Mouse (Mus musculus) embryonic facial prominence, embryonic 11.5 days (tissue): ENCODE results near the gene Sdk1. TPM values are rescaled to one million over a fixed set of nuclear protein-coding genes. Genes with fewer than 3 reads are reported as not detected.

Experiments
- ATAC-seq: fragments of 200-750 bp; cut with Nextera tagmentation; replicated peaks from 2 replicates; pipeline ENCODE4 v1.8.0; 2017; ENCODE audit warnings: low read depth; ENCODE audit not compliant: insufficient number of reproducible peaks, low FRiP score, low TSS enrichment
- DNase-seq: peaks from one replicate; pipeline ENCODE4 v3.0.0-alpha.2; 2015; ENCODE audit warnings: low spot score
- H3K27ac ChIP-seq: fragments of 300-500 bp; sonication (generic); replicated peaks from 2 replicates; pipeline ENCODE4 v1.5.1; 2014; ENCODE audit warnings: mild to moderate bottlenecking, low read depth, low read length, control low read depth
- H3K27me3 ChIP-seq: fragments of 300-500 bp; sonication (generic); 2 replicates; pipeline ENCODE4 v1.6.1; 2014; ENCODE audit warnings: mild to moderate bottlenecking, low read length, moderate library complexity, mixed read lengths; ENCODE audit not compliant: control insufficient read depth, insufficient read depth
- H3K36me3 ChIP-seq: fragments of 300-500 bp; sonication (generic); replicated peaks from 2 replicates; pipeline ENCODE4 v1.6.1; 2014; ENCODE audit warnings: low read depth, mild to moderate bottlenecking, low read length, moderate library complexity, mixed read lengths; ENCODE audit not compliant: control insufficient read depth, insufficient read depth
- H3K4me1 ChIP-seq: fragments of 300-500 bp; sonication (generic); 2 replicates; pipeline ENCODE4 v1.6.1; 2014; ENCODE audit warnings: low read length, mixed read lengths; ENCODE audit not compliant: control insufficient read depth, insufficient read depth
- H3K4me2 ChIP-seq: fragments of 300-500 bp; sonication (generic); 2 replicates; pipeline ENCODE4 v1.6.1; 2014; ENCODE audit warnings: low read depth, mild to moderate bottlenecking, control low read depth, low read length, moderate library complexity
- H3K4me3 ChIP-seq: fragments of 300-500 bp; sonication (generic); 2 replicates; pipeline ENCODE4 v1.5.1; 2014; ENCODE audit warnings: low read depth, low read length, control low read depth
- H3K9ac ChIP-seq: fragments of 300-500 bp; sonication (generic); replicated peaks from 2 replicates; pipeline ENCODE4 v1.6.1; 2014; ENCODE audit warnings: mild to moderate bottlenecking, control low read depth, low read length
- H3K9me3 ChIP-seq: fragments of 300-500 bp; sonication (generic); replicated peaks from 2 replicates; pipeline ENCODE4 v1.6.1; 2016; ENCODE audit warnings: mild to moderate bottlenecking, low read length, inconsistent platforms, mixed read lengths; ENCODE audit not compliant: control insufficient read depth
- WGBS: fragments of 180-500 bp; shearing (Covaris S2); extraction: QIAGEN DNeasy Blood & Tissue Kit; methylation state at CpG from one replicate; pipeline ENCODE4 v1.1.7; 2014; 5-methylcytosine and 5-hydroxymethylcytosine counted together
- polyA plus RNA-seq: library from polyadenylated mRNA; unstranded; fragments of >200 nt; fragmentation: Nextera tagmentation; extraction: Ambion mirVana; gene quantifications from 2 replicates; pipeline ENCODE4 v1.2.1, GENCODE M21; 2014

Sdk1 gene
- polyA plus RNA-seq, 1 experiment from 2014 or later: 1.2 TPM

GRCm38 (mm10) chr5:141783516-141783915 lies 542.2 kb downstream of the Sdk1 start:
- Histone ChIP-seq H3K4me1 (no peaks in the 10 kb centered on the region), H3K4me2 (no peak overlapping the region), H3K9ac (no peak overlapping the region), H3K36me3 (no peaks in the 10 kb centered on the region), H3K4me3 (no peak overlapping the region), H3K9me3 (no peaks in the 10 kb centered on the region), H3K27ac (no peak overlapping the region), H3K27me3 (no peaks in the 10 kb centered on the region)
- DNase-seq (no peak), ATAC-seq (no peak)
- 88% methylated on average over 7 of the region's 7 CpGs for WGBS

- Histone ChIP-seq H3K4me3 (no peak overlapping the region), H3K9me3 (no peaks in the 10 kb centered on the region), H3K4me1 (no peaks in the 10 kb centered on the region), H3K27me3 (no peaks in the 10 kb centered on the region), H3K27ac (no peak overlapping the region), H3K9ac (no peak overlapping the region), H3K4me2 (no peak overlapping the region), H3K36me3 (no peaks in the 10 kb centered on the region)
- no peak for ATAC-seq
- DNase-seq: no peak
- WGBS: 88% methylated on average over 4 of the region's 4 CpGs
Measured at GRCm38 (mm10) chr5:141793926-141794325, 552.6 kb downstream of the Sdk1 start.

- Histone ChIP-seq H3K4me1 (no peaks in the 10 kb centered on the region), H3K4me3 (no peak overlapping the region), H3K4me2 (no peak overlapping the region), H3K27ac (no peak overlapping the region), H3K27me3 (no peaks in the 10 kb centered on the region), H3K36me3 (no peaks in the 10 kb centered on the region), H3K9me3 (no peaks in the 10 kb centered on the region), H3K9ac (no peak overlapping the region)
- WGBS: 64% methylated on average over 10 of the region's 10 CpGs
- ATAC-seq: no peak
- DNase-seq: peak; percentile 45
Measured at GRCm38 (mm10) chr5:141823823-141824330, 582.6 kb downstream of the Sdk1 start.

GRCm38 (mm10) chr5:141824739-141825379 lies 583.6 kb downstream of the Sdk1 start:
- Histone ChIP-seq H3K27ac (no peak overlapping the region), H3K9me3 (no peaks in the 10 kb centered on the region), H3K27me3 (no peaks in the 10 kb centered on the region), H3K4me1 (no peaks in the 10 kb centered on the region), H3K4me2 (no peak overlapping the region), H3K36me3 (no peaks in the 10 kb centered on the region), H3K9ac (no peak overlapping the region), H3K4me3 (no peak overlapping the region)
- DNase-seq: no peak
- ATAC-seq: no peak
- 80% methylated on average over 16 of the region's 16 CpGs for WGBS

- WGBS: 40% methylated on average over 6 of the region's 6 CpGs
- no peaks in the 10 kb centered on the region for H3K36me3 ChIP-seq
Measured at GRCm38 (mm10) chr5:141835566-141835965, 594.3 kb downstream of the Sdk1 start.

GRCm38 (mm10) chr5:141836892-141837455 lies 595.7 kb downstream of the Sdk1 start:
- Histone ChIP-seq H3K4me1 (peaks cover 2% of the 10 kb centered on the region), H3K4me3 (no peak overlapping the region), H3K36me3 (no peaks in the 10 kb centered on the region), H3K4me2 (no peak overlapping the region), H3K27ac (no peak overlapping the region), H3K27me3 (no peaks in the 10 kb centered on the region; the same call in 1 of the 2 replicates), H3K9ac (no peak overlapping the region), H3K9me3 (no peaks in the 10 kb centered on the region)
- ATAC-seq (no peak), DNase-seq (no peak)
- 58% methylated on average over 8 of the region's 8 CpGs for WGBS

More at GRCm38 (mm10) chr5:141835566-141835965, 594.3 kb downstream of the Sdk1 start:
- Histone ChIP-seq H3K4me3 (no peak overlapping the region), H3K27me3 (no peaks in the 10 kb centered on the region; the same call in 1 of the 2 replicates), H3K9ac (no peak overlapping the region), H3K4me1 (peaks cover 2% of the 10 kb centered on the region), H3K4me2 (no peak overlapping the region), H3K27ac (no peak overlapping the region), H3K9me3 (no peaks in the 10 kb centered on the region)
- no peak for ATAC-seq
- no peak for DNase-seq

GRCm38 (mm10) chr5:141844701-141845100 lies 603.4 kb downstream of the Sdk1 start:
- Histone ChIP-seq H3K4me3 (no peak overlapping the region), H3K36me3 (no peaks in the 10 kb centered on the region), H3K27ac (no peak overlapping the region), H3K9ac (no peak overlapping the region), H3K4me2 (no peak overlapping the region), H3K9me3 (no peaks in the 10 kb centered on the region), H3K27me3 (no peaks in the 10 kb centered on the region), H3K4me1 (no peaks in the 10 kb centered on the region)
- no peak for ATAC-seq
- 89% methylated on average over 4 of the region's 4 CpGs for WGBS
- no peak for DNase-seq

GRCm38 (mm10) chr5:141847686-141848085 lies 606.4 kb downstream of the Sdk1 start:
- no peak for ATAC-seq
- Histone ChIP-seq H3K4me1 (no peaks in the 10 kb centered on the region), H3K9ac (no peak overlapping the region), H3K4me2 (no peak overlapping the region), H3K27me3 (no peaks in the 10 kb centered on the region), H3K27ac (no peak overlapping the region), H3K36me3 (no peaks in the 10 kb centered on the region), H3K4me3 (no peak overlapping the region), H3K9me3 (no peaks in the 10 kb centered on the region)
- no peak for DNase-seq
- 83% methylated on average over 4 of the region's 4 CpGs for WGBS
